Mouse (Mus musculus) thymus, adult 2 months (tissue): ENCODE measurements around the gene Chchd1. TPM values are rescaled to one million over a fixed set of nuclear protein-coding genes. Genes with fewer than 3 reads are reported as not detected.

Experiments used
- DNase-seq: peaks from one replicate; pipeline ENCODE4 v3.0.0; 2021
- H3K27ac ChIP-seq: fragments of 200-500 bp; 2 replicates; pipeline ENCODE4 v1.5.1; 2012; ENCODE audit warnings: low read length, control low read depth; ENCODE audit not compliant: control insufficient read depth, insufficient read depth
- H3K27me3 ChIP-seq: fragments of 200-500 bp; 2 replicates; pipeline ENCODE4 v1.6.1; 2012; ENCODE audit warnings: mild to moderate bottlenecking, low read length, moderate library complexity, mixed read lengths; ENCODE audit not compliant: control insufficient read depth, insufficient read depth
- H3K36me3 ChIP-seq: fragments of 200-500 bp; 2 replicates; pipeline ENCODE4 v1.6.1; 2012; ENCODE audit warnings: mild to moderate bottlenecking, low read length, moderate library complexity; ENCODE audit not compliant: control insufficient read depth, insufficient read depth
- H3K4me1 ChIP-seq: fragments of 200-500 bp; replicated peaks from 2 replicates; pipeline ENCODE4 v1.6.1; 2012; ENCODE audit warnings: low read length; ENCODE audit not compliant: control insufficient read depth, insufficient read depth
- H3K4me3 ChIP-seq: fragments of 200-500 bp; 2 replicates; pipeline ENCODE4 v1.5.1; 2012; ENCODE audit warnings: mild to moderate bottlenecking, low read length, control low read depth, moderate library complexity; ENCODE audit not compliant: control insufficient read depth, insufficient read depth
- CTCF ChIP-seq: fragments of 200-500 bp; IDR thresholded peaks from 2 replicates; pipeline ENCODE4 v1.5.1; 2012; ENCODE audit warnings: mild to moderate bottlenecking, control low read depth, low read length, moderate library complexity, borderline replicate concordance; ENCODE audit not compliant: control insufficient read depth, poor library complexity, insufficient read depth; ENCODE audit errors: extremely low read depth
- POLR2A ChIP-seq: fragments of 200-500 bp; IDR thresholded peaks from 2 replicates; pipeline ENCODE4 v1.6.1; 2012; ENCODE audit warnings: mild to moderate bottlenecking, low read length, control low read depth, moderate library complexity; ENCODE audit not compliant: control insufficient read depth, poor library complexity, insufficient read depth; ENCODE audit errors: extremely low read depth
- WGBS: fragments of 180-500 bp; shearing (Covaris S2); methylation state at CpG from one replicate; pipeline ENCODE4 v1.1.7; 2018; 5-methylcytosine and 5-hydroxymethylcytosine counted together
- polyA plus RNA-seq: library from polyadenylated mRNA; depleted of rRNA; stranded (reverse); fragments of >200 nt; gene quantifications from 2 replicates; pipeline ENCODE4 v1.2.3, GENCODE M21; 2012

Chchd1 gene
- polyA plus RNA-seq, 1 experiment, result 39.5 TPM

DNA sequence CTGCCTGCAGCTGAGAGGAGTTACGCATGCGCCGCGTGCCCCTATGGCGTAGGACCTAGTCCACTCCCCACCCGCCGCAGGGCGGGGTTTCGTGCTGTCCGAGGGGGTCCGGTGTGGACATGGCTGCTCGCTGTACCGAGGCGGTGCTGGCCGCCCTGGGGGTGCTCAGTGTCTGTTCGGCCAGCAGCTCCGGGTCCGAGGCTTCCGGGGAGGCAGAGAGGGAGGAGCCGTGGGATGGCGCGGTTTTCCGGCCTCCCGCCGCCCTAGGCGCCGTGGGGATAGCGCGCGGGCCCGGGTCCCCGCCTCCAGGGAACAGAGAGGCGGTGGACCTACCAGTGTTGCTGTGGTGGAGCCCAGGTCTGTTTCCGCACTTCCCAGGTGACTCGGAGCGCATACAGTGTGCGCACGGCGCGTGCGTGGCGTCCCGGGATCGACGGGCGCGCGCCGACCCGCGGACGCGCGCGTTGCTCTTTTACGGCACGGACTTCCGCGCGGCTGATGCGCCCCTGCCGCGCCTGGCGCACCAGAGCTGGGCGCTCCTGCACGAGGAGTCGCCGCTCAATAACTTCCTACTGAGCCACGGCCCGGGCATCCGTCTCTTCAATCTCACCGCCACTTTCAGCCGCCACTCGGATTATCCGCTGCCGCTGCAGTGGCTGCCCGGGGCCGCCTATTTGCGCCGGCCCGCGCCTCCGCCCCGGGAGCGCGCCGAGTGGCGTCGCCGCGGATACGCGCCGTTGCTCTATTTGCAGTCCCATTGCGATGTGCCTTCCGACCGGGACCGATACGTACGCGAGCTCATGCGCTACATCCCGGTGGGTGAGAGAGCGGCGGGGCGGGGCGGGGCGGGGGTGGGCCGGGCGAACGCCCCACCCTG lies 7.7 kb upstream of the Chchd1 start, which contains the start of gene Fut11:
Fut11 (plus strand) TSS at position 85 of the 877 bp plus-strand sequence.
- Histone ChIP-seq H3K36me3 (peaks cover 36% of the 10 kb centered on the region), H3K27me3 (no peaks in the 10 kb centered on the region), H3K4me3 (peak within 1 kb of the TSS; percentile 69), H3K4me1 (peaks cover 16% of the 10 kb centered on the region), H3K27ac (peak within 1 kb of the TSS; percentile 68)
- peak; percentile 79 for DNase-seq
- TF ChIP-seq CTCF (0 out of 2 replicates have a peak, but pooled peaks have one; percentile 31), POLR2A (0 out of 2 replicates have a peak, but pooled peaks have one; percentile 46)
- under 1% methylated on average over 111 of the region's 111 CpGs for WGBS

DNA sequence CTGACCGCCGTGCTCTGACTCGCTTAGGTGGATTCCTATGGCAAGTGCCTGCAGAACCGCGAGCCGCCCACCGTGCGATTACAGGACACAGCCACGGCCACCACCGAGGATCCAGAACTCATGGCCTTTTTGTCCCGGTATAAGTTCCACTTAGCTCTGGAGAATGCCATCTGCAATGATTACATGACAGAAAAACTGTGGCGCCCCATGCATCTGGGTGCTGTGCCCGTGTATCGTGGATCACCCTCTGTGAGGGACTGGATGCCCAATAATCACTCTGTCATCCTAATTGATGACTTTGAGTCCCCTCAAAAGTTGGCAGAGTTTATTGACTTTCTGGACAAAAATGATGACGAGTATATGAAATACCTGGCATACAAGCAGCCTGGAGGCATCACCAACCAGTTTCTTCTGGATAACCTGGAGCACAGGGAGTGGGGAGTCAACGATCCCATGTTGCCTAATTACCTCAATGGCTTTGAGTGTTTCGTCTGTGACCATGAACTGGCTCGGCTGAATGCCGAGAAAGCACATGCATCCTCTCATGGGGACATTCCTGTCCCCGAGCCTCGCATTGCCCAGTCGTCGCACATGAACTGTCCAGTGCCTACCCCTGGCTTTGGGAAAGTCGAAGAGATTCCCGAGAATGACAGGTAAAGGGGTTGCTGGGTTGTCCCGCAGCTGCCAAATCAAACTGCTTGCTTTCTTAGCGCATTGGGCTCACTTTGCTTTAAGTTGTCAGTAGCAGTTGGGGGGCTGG lies 6.9 kb upstream of the Chchd1 start:
- DNase-seq, result no peak
- TF ChIP-seq POLR2A, result no peak
- no peak for TF ChIP-seq CTCF
- 29% methylated on average over 27 of the region's 27 CpGs for WGBS
- Histone ChIP-seq H3K36me3 (peaks cover 32% of the 10 kb centered on the region), H3K27ac (no peak overlapping the region), H3K4me3 (peak overlapping the region; percentile 69), H3K27me3 (no peaks in the 10 kb centered on the region), H3K4me1 (peaks cover 16% of the 10 kb centered on the region)

DNA sequence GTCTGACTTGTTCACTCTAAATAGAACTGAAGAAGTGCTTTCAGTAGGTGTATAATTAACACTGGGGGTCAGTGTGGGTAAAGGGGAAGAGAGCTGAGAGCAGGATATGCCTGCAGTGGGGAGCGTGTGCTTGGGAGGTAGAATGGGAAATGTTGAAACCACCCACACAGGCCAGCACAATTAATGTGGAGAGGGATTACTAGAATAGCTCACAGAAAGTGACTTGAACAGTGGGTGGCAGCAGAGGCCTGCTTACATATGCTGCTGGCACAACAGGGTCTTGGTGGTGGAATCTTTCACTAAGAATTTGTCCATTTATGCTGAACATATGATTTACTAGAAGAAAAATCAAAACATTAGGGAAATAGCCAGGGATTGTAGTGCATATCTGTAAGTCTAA lies 5.8 kb upstream of the Chchd1 start:
- 36% methylated on average over 1 of the region's 1 CpGs for WGBS
- TF ChIP-seq CTCF, result no peak
- no peak for TF ChIP-seq POLR2A
- H3K4me3 ChIP-seq, result no peak overlapping the region
- peak; percentile 60 for DNase-seq
- no peak overlapping the region for H3K27ac ChIP-seq
- peaks cover 21% of the 10 kb centered on the region for H3K36me3 ChIP-seq
- no peaks in the 10 kb centered on the region for H3K27me3 ChIP-seq
- H3K4me1 ChIP-seq, result peaks cover 16% of the 10 kb centered on the region

DNA sequence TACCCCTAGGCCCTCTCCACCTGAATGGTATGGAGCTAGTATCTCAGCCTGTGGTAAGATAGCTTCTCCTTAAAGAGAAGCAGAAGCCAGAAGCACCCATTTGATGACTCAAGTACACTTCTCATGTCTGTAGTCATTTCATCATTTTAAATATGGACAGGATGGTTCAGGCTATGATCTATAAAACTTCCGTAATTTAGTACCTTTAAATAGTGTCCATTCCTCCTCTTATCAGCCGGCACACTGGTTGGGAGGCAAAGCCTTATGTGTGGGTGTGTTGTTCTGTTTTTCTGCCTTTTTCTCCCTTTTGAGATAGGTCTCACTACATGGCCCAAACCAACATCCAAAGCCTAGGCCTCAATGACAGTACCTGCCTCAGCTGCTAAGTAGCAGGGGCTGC lies 4.3 kb upstream of the Chchd1 start:
- Histone ChIP-seq H3K36me3 (peaks cover 7% of the 10 kb centered on the region; the same call in 1 of the 2 replicates), H3K4me3 (no peak overlapping the region), H3K27ac (no peak overlapping the region), H3K27me3 (no peaks in the 10 kb centered on the region), H3K4me1 (peaks cover 16% of the 10 kb centered on the region)
- TF ChIP-seq CTCF (no peak), POLR2A (no peak)
- whole genome bisulfite sequencing, result 97% methylated on average over 2 of the region's 2 CpGs
- DNase-seq, result no peak

DNA sequence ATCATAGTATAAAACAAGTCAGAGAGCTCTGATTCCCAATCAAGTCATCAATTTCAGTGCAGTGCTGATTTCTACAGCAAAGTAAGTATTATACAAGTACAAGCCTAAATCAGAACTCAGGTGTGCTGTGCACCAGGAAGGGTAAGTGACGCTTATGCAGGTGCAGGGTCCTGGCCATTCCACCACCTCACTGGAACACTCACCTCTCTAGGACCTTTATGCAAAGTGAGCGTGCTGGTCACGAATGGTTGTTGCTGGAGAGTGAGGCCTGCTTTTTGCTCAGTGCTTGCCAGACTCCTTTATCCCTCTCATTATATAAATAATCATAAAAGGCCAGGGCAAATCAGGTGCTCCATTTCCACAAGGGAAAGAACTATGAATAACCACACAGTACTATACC lies 2.4 kb upstream of the Chchd1 start:
- no peak for DNase-seq
- H3K4me3 ChIP-seq, result no peak overlapping the region
- TF ChIP-seq POLR2A, result no peak
- TF ChIP-seq CTCF, result no peak
- H3K4me1 ChIP-seq, result peaks cover 13% of the 10 kb centered on the region
- 92% methylated on average over 3 of the region's 3 CpGs for WGBS
- H3K27me3 ChIP-seq, result no peaks in the 10 kb centered on the region
- H3K36me3 ChIP-seq, result no peaks in the 10 kb centered on the region
- no peak overlapping the region for H3K27ac ChIP-seq

DNA sequence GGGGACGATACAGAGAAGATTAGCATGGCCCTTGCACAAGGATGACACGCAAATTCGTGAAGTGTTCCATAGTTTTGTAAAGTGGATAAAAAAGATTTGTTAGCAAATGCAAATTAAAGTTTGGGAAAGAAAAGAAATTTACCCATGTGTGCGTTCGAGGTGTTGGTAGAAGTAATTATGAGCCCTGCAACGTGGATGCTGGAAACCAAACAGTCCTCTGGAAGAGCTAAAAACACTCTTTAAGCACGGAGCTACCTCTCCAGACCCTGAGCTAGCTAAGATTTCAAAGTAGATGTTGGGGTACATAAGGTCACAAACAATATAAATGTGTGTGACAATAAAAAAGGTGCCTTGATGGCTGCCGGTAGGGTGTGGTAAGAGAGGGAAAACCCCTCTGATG lies 1.3 kb upstream of the Chchd1 start:
- no peak for DNase-seq
- peaks cover 4% of the 10 kb centered on the region for H3K4me1 ChIP-seq
- TF ChIP-seq CTCF (no peak), POLR2A (no peak)
- no peak overlapping the region for H3K27ac ChIP-seq
- no peaks in the 10 kb centered on the region for H3K36me3 ChIP-seq
- H3K4me3 ChIP-seq, result no peak overlapping the region
- 88% methylated on average over 8 of the region's 8 CpGs for WGBS
- no peaks in the 10 kb centered on the region for H3K27me3 ChIP-seq
